Mouse (Mus musculus) embryonic facial prominence, embryonic 14.5 days (tissue): ENCODE measurements around the gene Cc2d1a. TPM values are rescaled to one million over a fixed set of nuclear protein-coding genes. Genes with fewer than 3 reads are reported as not detected.

Experiments
- ATAC-seq: fragments of 200-750 bp; cut with Nextera tagmentation; 2 replicates; pipeline ENCODE4 v1.8.0; 2017; ENCODE audit warnings: low read depth, moderate number of reproducible peaks, moderate TSS enrichment
- DNase-seq: peaks from one replicate; pipeline ENCODE4 v3.0.0-alpha.2; 2015; ENCODE audit warnings: low spot score
- H3K27ac ChIP-seq: fragments of 300-500 bp; sonication (generic); replicated peaks from 2 replicates; pipeline ENCODE4 v1.5.1; 2014; ENCODE audit warnings: low read depth, mild to moderate bottlenecking, low read length, moderate library complexity
- H3K27me3 ChIP-seq: fragments of 300-500 bp; sonication (generic); replicated peaks from 2 replicates; pipeline ENCODE4 v1.6.1; 2014; ENCODE audit warnings: low read length; ENCODE audit not compliant: control insufficient read depth, insufficient read depth
- H3K36me3 ChIP-seq: fragments of 300-500 bp; sonication (generic); 2 replicates; pipeline ENCODE4 v1.6.1; 2014; ENCODE audit warnings: low read length, mixed read lengths; ENCODE audit not compliant: control insufficient read depth, insufficient read depth
- H3K4me1 ChIP-seq: fragments of 300-500 bp; sonication (generic); 2 replicates; pipeline ENCODE4 v1.6.1; 2014; ENCODE audit warnings: antibody characterized with exemption, low read length; ENCODE audit not compliant: control insufficient read depth, insufficient read depth
- H3K4me2 ChIP-seq: fragments of 300-500 bp; sonication (generic); 2 replicates; pipeline ENCODE4 v1.6.1; 2014; ENCODE audit warnings: low read depth, mild to moderate bottlenecking, low read length, moderate library complexity, mixed read lengths
- H3K4me3 ChIP-seq: fragments of 300-500 bp; sonication (generic); 2 replicates; pipeline ENCODE4 v1.5.1; 2014; ENCODE audit warnings: low read depth, mild to moderate bottlenecking, low read length
- H3K9ac ChIP-seq: fragments of 300-500 bp; sonication (generic); 2 replicates; pipeline ENCODE4 v1.6.1; 2014; ENCODE audit warnings: low read depth, mild to moderate bottlenecking, low read length, moderate library complexity, mixed read lengths
- H3K9me3 ChIP-seq: fragments of 300-500 bp; sonication (generic); 2 replicates; pipeline ENCODE4 v1.6.1; 2016; ENCODE audit warnings: low read length; ENCODE audit not compliant: control insufficient read depth
- WGBS: fragments of 180-500 bp; shearing (Covaris S2); extraction: QIAGEN DNeasy Blood & Tissue Kit; methylation state at CpG from one replicate; pipeline ENCODE4 v1.1.7; 2014; 5-methylcytosine and 5-hydroxymethylcytosine counted together
- polyA plus RNA-seq: library from polyadenylated mRNA; unstranded; fragments of >200 nt; fragmentation: Nextera tagmentation; extraction: Ambion mirVana; gene quantifications from 2 replicates; pipeline ENCODE4 v1.2.1, GENCODE M21; 2014

The Cc2d1a gene
- polyA plus RNA-seq, 1 experiment from 2014 or later, result 20.2 TPM

GRCm38 (mm10) chr8:84127202-84127901 is 20.4 kb downstream of the Cc2d1a start:
- Histone ChIP-seq H3K27ac (peak overlapping the region; percentile 30; the same call in 1 of the 2 replicates), H3K27me3 (no peaks in the 10 kb centered on the region; the same call in 1 of the 2 replicates), H3K4me2 (peak overlapping the region; percentile 3; the same call in 1 of the 2 replicates), H3K36me3 (peaks cover 9% of the 10 kb centered on the region; the same call in 1 of the 2 replicates), H3K9ac (peak overlapping the region; percentile 35; the same call in 1 of the 2 replicates), H3K4me1 (no peaks in the 10 kb centered on the region), H3K4me3 (no peak overlapping the region), H3K9me3 (no peaks in the 10 kb centered on the region)
- DNase-seq (peak; percentile 56), ATAC-seq (peak; percentile 19)
- 68% methylated on average over 17 of the region's 17 CpGs for WGBS

GRCm38 (mm10) chr8:84126742-84127141 is 21.0 kb downstream of the Cc2d1a start:
- H3K36me3 ChIP-seq, result 0 out of 2 replicates have a peak, but pooled peaks cover 3% of the 10 kb centered on the region
- peak overlapping the region; percentile 30; the same call in 1 of the 2 replicates for H3K27ac ChIP-seq
- no peak overlapping the region for H3K4me3 ChIP-seq
- H3K9ac ChIP-seq, result no peak overlapping the region
- no peak for ATAC-seq
- no peaks in the 10 kb centered on the region for H3K9me3 ChIP-seq
- no peaks in the 10 kb centered on the region for H3K4me1 ChIP-seq
- DNase-seq, result no peak
- no peaks in the 10 kb centered on the region; the same call in 1 of the 2 replicates for H3K27me3 ChIP-seq
- WGBS, result 71% methylated on average over 2 of the region's 2 CpGs
- H3K4me2 ChIP-seq, result no peak overlapping the region

GRCm38 (mm10) chr8:84125656-84126055 is 22.1 kb downstream of the Cc2d1a start, which contains the start of gene Podnl1:
Gene Podnl1, plus strand, starts transcription at chr8:84125989.
- Histone ChIP-seq H3K27me3 (no peaks in the 10 kb centered on the region; the same call in 1 of the 2 replicates), H3K4me3 (no peak within 1 kb of the TSS), H3K27ac (peak within 1 kb of the TSS; percentile 30; the same call in 1 of the 2 replicates), H3K4me1 (no peaks in the 10 kb centered on the region), H3K9me3 (no peaks in the 10 kb centered on the region), H3K4me2 (no peak within 1 kb of the TSS; the same call in 1 of the 2 replicates), H3K9ac (no peak within 1 kb of the TSS), H3K36me3 (no peaks in the 10 kb centered on the region)
- WGBS, result 20% methylated on average over 6 of the region's 9 CpGs
- peak; percentile 67 for ATAC-seq
- peak; percentile 37 for DNase-seq

GRCm38 (mm10) chr8:84122151-84122550 is 25.6 kb downstream of the Cc2d1a start:
- no peaks in the 10 kb centered on the region for H3K4me1 ChIP-seq
- H3K9ac ChIP-seq, result no peak overlapping the region
- DNase-seq (no peak), ATAC-seq (no peak)
- no peaks in the 10 kb centered on the region for H3K36me3 ChIP-seq
- no peak overlapping the region for H3K4me2 ChIP-seq
- H3K27ac ChIP-seq, result no peak overlapping the region
- no peaks in the 10 kb centered on the region for H3K27me3 ChIP-seq
- no peak overlapping the region for H3K4me3 ChIP-seq
- 83% methylated on average over 3 of the region's 3 CpGs for WGBS
- no peaks in the 10 kb centered on the region for H3K9me3 ChIP-seq

GRCm38 (mm10) chr8:84115646-84116045 is 32.1 kb downstream of the Cc2d1a start:
- Histone ChIP-seq H3K9ac (no peak overlapping the region), H3K27ac (no peak overlapping the region), H3K4me3 (no peak overlapping the region), H3K4me2 (no peak overlapping the region), H3K9me3 (no peaks in the 10 kb centered on the region), H3K27me3 (no peaks in the 10 kb centered on the region), H3K4me1 (no peaks in the 10 kb centered on the region), H3K36me3 (no peaks in the 10 kb centered on the region)
- ATAC-seq (no peak), DNase-seq (no peak)
- 73% methylated on average over 6 of the region's 6 CpGs for WGBS

- DNase-seq (no peak), ATAC-seq (no peak)
- Histone ChIP-seq H3K27ac (no peak overlapping the region), H3K4me1 (peaks cover 6% of the 10 kb centered on the region; the same call in 1 of the 2 replicates), H3K36me3 (peaks cover 12% of the 10 kb centered on the region), H3K4me3 (no peak overlapping the region), H3K9ac (no peak overlapping the region), H3K27me3 (no peaks in the 10 kb centered on the region), H3K9me3 (no peaks in the 10 kb centered on the region), H3K4me2 (no peak overlapping the region)
- 94% methylated on average over 6 of the region's 6 CpGs for WGBS
Measured at GRCm38 (mm10) chr8:84106216-84107040, 41.3 kb downstream of the Cc2d1a start.

GRCm38 (mm10) chr8:84105676-84106075 is 42.1 kb downstream of the Cc2d1a start:
- 82% methylated on average over 2 of the region's 2 CpGs for WGBS

GRCm38 (mm10) chr8:84104697-84105609 is 42.8 kb downstream of the Cc2d1a start, which contains the start of gene Dcaf15:
Gene Dcaf15, minus strand, starts transcription at chr8:84104768.
- Histone ChIP-seq H3K27me3 (no peaks in the 10 kb centered on the region), H3K27ac (peak within 1 kb of the TSS; percentile 87), H3K36me3 (peaks cover 18% of the 10 kb centered on the region), H3K9me3 (no peaks in the 10 kb centered on the region), H3K4me2 (peak within 1 kb of the TSS; percentile 75), H3K4me3 (peak within 1 kb of the TSS; percentile 70), H3K9ac (peak within 1 kb of the TSS; percentile 79), H3K4me1 (peaks cover 6% of the 10 kb centered on the region; the same call in 1 of the 2 replicates)
- peak; percentile 98 for ATAC-seq
- DNase-seq, result peak; percentile 100
- 7% methylated on average over 40 of the region's 42 CpGs for WGBS

More at GRCm38 (mm10) chr8:84105676-84106075, 42.1 kb downstream of the Cc2d1a start:
- Histone ChIP-seq H3K4me3 (no peak overlapping the region), H3K36me3 (peaks cover 15% of the 10 kb centered on the region), H3K9ac (no peak overlapping the region; the same call in 1 of the 2 replicates), H3K27ac (no peak overlapping the region), H3K27me3 (no peaks in the 10 kb centered on the region), H3K9me3 (no peaks in the 10 kb centered on the region), H3K4me1 (peaks cover 6% of the 10 kb centered on the region; the same call in 1 of the 2 replicates), H3K4me2 (no peak overlapping the region)
- no peak for DNase-seq
- ATAC-seq, result no peak
